Mouse (Mus musculus) testis, postnatal 10 days (tissue): Measurements from ENCODE around the gene Dnajb4.
A peak's percentile ranks its signal among the peaks of the same experiment; 100 is the strongest.

Source experiments
- DNase-seq: peaks from one replicate; pipeline ENCODE4 v3.0.0; 2021; ENCODE audit warnings: low spot score

Gene Dnajb4

DNA sequence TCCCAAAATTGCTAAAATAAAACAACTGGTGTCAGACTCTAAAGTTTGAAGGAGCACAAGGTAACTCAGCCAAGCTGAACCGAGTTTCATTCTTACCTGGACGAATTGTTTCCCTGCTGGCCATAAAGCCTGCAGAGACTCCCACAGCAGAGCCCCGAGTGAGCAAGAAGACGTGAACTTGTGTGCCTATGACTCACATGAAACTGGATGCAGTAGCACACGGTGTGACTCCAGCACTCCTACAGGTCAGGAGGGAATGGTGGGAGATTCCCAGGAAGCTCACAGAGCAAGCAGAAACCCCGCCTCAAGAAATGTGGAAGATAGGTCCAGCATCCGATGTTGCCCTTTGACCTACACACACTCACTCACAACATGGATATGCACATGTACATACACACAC is 38.2 kb downstream of the Dnajb4 start:
- DNase-seq = peak; percentile 23

DNA sequence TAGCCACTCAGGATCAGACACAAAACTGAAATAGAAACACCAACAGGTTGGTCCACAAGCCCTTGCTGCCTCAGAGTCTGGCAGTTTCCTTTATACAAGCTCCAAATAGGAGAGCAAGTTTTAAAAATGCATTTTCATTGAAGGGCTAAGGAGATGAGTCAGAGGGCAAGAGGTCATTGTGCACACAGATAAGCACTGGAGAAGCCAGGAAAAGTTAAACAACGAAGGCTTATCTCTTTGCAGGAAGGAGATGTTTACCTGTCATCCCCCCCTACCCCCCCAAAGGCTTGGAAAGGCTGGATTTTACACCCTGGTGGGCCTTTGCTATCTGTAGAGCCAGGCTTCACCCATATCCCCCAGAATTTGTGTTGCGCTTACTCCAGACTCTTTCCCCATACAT is 38.9 kb downstream of the Dnajb4 start:
- peak; percentile 7 for DNase-seq

DNA sequence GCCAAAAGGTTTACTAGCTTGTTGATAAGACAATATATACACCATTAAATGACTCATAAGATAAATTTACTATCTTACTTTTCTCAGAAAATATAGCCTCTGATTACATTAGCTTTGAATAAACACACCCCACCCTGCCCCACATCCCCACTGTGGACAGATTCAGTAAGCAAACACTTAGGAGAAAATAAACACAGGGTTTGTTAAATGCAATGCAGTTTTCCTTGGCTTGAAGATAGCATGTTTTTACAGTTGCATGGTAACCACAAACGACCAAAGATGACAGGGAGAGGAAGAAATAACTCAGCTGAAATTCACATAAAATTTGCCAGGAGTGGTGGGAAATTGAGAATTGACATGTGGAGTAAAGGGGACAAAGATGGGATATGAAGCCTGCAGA is 39.7 kb downstream of the Dnajb4 start:
- DNase-seq = peak; percentile 5

DNA sequence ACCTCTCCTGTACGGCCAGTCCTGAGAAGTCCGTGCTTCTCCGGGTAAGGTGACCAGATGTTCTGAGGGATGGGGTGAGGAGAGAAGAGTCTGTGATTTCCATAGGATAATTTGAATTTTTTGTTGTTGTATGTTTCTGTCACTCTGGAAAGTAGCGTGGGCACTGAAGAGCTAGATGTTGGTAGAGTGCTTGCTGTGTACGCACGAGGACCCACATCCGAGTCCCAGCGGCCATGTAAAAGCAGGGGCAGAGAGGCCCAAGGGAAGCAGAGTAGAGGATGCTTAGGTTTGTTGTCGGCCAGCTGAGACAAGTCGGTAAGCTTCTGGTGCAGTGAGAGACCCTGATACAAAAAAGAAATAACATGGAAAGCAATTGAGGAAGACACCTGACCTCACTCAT is 42.1 kb downstream of the Dnajb4 start:
- DNase-seq = no peak

DNA sequence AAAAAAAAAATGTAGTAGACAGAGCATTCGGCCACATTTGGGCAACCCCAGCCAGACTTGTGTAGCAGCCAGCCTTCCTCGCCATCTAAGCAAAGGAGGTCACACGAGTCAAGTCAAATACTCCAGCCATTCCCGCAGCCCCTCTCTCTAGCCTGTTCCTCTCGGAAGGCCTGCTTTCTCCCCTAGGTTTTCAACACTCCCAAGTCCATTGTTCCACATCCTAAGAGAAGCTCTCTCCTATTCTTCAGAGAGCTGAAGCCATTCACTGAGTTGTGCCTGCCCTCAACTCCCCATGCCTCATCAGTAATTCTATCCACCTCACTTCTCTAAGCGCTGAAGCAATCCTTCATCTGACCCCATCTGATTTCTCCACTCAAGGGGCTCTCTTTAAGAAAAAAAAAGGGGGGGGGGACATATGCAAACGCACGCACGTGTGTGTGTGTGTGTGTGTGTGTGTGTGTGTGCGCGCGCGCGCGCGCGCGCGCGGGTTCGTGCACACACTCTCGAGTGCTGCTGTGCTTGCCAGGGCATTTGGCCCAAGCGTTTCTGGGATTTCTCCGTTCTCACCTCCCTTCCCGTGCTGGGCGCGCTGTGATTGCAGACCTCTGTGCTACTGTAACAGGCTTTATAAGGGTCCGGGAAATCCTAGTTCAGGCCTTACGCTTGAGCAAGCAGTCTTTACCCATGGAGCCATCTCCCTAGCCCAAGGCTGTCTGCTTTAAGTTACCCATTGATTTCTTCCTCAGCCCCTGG is 43.2 kb downstream of the Dnajb4 start:
- no peak for DNase-seq

DNA sequence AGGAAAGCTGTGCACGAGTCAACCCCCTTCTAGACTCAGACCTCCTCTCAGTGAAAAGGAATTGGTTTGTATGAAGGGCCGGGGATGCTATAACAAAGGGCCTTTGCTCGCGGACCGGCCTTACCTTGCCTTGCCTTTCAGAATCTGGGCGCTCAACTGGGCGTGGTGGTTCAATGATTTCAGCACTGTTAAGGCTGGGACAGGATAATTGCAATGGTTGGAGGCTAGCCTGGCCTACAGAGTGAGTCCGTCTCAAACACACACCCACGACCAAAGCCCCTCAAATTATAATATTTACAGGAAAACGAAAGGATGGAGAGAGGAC is 44.0 kb downstream of the Dnajb4 start, which contains the start of gene Gipc2:
Gene Gipc2 (minus strand): TSS at position 132 of the 325 bp plus-strand sequence.
- no peak for DNase-seq

DNA sequence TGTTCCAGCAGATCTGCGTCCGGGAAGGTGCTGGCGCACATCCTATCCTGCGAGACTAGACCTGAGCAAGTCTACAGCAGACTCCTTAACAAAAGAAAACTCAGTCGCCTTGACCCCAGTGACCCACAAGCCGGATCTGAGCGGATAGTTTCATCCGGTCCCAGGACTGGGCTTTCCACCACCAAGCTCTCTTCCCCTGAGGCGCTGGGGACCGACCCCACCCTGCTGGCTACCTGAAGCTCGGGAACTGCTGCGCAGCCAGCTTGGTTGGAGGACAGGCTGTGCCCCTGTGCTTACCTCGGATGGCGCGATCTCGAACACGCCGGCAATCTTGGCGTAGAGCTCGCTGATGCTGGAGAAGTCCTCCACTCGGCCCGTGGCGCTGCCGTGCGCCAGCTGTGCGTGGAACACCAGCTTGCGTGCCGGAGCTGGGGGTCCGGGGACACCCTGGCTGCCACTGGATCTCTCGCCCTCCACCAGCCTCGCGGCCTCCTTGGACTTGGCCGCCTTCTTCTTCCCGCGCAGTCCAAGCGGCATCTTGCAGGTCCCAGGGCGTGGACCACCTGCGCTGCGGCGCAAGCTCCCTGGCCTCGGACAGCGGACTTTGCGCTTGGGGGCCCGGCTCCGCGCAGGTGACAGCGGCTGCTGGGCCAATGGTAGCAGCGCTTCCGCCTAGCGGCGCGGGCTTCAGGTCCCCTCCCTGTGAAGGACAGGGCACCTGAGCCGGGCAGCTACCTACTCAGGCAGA is 44.6 kb downstream of the Dnajb4 start:
- peak; percentile 49 for DNase-seq

DNA sequence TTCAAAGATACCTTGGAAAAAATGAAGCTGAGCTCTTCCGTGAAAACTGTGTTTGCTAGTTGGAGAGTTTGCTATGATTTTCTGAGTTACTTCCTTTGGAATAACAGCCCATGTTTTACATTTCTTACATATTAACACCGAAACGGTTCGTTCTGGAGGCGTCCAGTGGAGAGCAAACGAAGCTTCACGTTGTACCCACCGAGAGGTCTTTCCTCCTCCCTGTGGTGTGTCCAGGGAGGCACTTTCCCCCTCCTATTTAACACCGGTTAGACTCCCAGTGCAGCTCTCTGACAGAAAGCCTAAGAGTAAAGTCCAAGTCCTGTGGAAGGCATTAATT is 45.1 kb downstream of the Dnajb4 start:
- DNase-seq = no peak

DNA sequence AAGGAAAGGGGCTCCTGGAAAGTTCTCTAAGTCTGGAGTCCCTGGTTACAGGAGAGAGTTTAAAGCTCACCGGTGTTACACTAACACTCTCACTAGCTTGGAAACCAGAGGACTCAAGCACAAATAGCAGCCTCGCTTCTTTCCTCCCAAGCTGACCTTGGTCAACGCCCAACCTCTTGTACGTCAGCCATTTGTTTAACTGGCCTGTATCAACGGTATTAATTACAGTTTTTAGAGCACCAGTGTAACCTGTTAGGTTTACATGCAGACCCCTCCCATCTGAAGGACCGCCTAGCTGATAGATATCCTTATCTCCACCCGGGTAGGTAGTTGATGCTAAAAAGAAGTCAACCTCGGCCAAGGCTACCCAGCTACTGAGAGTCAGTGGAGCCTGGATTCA is 46.8 kb downstream of the Dnajb4 start:
- no peak for DNase-seq

DNA sequence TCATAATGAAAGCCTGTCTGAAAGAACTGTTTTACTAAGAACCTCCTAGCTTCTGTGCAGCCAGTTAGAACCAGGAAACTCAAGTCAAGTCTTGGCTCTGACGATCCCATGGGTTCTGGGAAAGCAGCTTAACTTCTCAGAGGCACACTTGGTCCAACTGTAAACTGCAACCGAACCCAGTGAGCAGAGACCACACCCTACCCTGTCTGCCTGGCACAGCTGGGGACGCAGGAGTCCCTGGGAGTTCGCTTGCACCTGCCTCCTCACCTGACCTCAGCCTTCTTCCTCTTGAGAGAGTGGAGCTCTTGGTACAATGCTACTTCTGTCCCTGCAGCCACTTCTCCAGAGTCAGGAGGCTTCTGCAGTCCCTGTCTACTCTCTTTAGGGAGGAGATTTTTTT is 49.5 kb downstream of the Dnajb4 start:
- no peak for DNase-seq

DNA sequence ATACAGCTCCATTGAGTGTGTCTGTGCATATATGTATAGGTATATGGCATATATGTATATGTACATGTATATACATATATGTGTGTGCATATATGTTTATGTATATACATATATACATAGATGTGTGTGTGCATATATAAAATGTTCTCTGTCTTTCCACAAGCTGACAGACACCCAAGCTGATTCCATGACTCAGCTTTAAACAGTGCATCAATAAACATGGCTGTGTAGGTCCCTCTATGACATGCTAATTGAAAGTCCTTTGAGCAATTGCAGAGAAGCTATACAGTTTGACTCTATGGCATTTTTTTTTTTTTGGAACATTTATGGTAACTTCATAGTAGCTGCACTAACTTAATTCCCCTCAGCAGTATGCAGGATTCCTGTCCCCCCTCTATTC is 50.8 kb downstream of the Dnajb4 start:
- DNase-seq = no peak

DNA sequence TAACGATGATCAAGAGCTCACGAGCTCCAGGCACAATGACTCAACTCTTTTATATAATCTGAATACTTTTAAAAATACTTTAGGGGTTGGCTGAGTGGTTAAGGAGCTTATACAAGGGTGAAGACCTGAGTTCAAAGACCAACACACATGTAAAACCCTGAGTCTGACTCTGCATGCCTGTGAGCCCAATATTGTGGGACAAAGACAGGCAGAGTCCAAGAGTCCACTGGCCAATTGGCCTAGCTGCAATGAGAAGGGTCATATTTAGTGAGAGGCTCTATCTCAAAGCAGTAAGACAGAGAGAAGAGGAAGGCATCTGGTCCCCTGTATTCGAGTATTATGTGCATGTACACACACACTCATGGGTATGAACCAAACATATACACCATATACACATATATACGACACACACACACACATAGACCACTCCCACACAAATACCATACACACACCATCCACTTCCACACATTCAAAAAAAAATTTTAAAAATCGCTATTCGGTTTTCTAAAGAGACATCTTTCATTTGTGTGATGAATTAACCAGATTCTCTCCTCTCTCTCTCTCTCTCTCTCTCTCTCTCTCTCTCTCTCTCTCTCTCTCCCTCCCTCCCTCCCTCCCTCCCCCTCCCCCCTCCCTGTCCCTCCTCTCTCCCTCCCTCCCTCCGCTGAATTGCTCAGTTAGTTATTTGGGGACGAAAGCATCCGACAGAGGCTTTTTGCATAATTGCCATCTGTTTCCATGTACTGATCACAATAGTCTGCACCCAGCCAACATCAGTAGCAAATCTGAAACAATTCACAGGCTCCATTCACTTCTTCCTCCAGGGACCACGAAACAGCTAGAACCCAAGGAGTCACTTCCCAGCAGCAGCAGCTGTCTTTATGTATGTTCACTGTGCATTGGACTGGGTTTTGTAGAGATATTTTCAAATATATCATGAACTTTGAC is 51.5 kb downstream of the Dnajb4 start:
- DNase-seq = no peak

DNA sequence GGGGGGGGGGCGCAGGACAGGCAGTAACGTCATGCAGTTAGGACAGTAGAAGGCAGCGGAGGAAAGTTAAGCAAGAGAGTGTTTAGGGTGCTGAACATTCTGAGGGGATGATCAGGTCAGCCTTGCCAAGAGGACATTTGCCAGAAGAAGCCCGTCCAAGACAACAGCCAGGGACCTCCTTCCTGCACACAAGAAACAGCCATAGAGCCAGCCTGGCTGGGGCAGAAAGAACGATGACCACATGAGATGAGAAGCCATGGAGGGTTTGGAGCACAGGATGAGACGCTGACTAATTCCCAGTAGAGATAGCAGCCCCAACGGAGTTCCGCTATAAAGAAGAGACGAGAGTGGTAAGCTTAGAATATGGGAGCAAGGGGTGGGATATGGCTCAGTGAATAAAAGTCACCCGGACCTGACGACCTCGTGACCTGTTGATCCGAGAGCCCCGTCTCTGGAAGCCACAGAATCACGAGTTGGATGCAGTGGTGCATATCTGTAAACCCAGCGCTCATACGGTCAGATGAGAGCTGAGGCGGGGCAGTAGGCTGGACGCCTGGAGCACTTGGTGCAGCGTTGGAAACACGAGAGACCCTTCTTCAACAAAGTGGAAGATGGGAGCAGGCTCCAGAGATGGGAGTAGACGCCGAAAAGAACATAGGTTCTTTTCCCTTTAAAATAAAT is 53.1 kb downstream of the Dnajb4 start:
- no peak for DNase-seq

DNA sequence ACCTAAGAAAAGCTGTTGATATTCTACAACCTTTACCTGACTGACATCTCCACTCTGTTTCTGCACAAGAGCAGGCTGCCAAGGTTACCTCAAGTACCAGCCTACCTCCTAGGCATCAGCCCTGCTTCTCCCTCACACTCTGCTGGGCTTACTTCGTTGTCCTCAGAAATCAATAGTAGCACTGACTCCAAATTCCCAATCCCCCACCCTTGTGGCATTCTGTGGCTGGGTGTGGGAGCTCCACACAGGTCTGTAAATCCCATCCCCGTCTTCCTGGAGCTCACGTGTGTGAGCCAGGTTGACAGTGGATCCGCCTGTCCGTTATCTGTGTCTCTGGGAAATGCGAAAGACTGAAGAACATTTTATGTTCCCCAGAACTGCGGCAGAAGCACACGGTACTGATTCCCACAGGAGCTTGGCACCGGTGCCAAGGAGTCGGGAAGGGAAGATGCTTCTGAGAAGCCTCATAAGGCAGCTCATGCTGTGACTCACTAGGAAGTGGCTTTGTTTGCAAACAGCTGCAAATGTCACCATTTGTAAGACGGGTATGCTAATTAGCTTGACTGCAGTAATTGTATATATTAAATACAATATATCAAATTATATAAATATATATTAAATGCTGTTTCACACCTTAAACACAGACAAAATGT is 54.7 kb downstream of the Dnajb4 start:
- no peak for DNase-seq

DNA sequence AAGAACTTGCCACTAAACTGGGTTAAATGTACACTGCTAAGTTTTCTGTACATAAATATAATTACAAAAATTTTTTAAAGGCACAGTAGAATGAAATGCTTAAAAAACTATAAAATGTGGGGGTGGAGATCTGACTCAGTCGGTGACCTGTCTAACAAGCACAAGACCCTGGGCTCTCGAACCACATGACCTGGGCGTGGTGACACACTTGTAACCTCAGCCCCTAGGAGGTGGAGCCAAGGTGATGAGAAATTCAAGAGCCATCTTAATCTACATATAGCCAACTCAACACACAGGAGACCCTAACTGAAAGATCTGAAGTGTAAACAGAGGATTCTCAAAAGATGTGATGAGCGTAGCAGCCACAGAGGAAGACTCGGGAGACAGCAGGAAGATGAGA is 56.0 kb downstream of the Dnajb4 start:
- no peak for DNase-seq

DNA sequence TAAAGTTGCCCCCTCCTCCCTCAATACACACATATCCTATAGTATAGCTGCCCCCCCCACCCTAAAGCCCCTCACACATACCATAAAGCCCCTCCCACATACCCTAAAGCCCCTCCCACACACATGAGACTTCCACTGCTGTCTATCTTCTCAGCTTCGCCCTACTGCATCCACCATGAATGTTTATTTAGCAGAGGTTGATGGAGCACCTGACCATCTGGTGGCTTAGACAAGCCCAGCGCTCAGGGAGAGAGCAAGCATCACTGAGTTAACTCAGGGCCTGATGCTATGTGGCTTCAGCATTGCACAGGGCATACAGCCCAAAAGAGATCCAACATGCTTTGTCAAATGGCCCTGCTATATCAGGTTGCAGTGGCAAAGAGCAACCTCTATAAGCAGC is 57.0 kb downstream of the Dnajb4 start:
- DNase-seq = no peak

DNA sequence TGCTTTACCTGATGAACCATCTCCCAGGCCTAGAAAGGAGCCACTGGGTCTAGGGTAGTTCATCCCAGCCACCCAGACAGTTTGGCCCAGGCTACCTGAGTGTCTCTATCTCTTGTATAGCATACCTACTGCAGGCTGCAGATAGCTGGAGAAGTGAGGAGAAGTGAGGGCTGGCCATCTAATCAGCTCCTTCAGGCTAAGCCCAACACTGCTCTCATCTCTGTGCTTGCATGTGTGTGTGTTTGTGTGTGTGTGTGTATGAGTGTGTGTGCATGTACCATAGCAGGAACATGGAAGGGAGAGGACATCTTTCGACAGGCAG is 57.7 kb downstream of the Dnajb4 start:
- no peak for DNase-seq

DNA sequence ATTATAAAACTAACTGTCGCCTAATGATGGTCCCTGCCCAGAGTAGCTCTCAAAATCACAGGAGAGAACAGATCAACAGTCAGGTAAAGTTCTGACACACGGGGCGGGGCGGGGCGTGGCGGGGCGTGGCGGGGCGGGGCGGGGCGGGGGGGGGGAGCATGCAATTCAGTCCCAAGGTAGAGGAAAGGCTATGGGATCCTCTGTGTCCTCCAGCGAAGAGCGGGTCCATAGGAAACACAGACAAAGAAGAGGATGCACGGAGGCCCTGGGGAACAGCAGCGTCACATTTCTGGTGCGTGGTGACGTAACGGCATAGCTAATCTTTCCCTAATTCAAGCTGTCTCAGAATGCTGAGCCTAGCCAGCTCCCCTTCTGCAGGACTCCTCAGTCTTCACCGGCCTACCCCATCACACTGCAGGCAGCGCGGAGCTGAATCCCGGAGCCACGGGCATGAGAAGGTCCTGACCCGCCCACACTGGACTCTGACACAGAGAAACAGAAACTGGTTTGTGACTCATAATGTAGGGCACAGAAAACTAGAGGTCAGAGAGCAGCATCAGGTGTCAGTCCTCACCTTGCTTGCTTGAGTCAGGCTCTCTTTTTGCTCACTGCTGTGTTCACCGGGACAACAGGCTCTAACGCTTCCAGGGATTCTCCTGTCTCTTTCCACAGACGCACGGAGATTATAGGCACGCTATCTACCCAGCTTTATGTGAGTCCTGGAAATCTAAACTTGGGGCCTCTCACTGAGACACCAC is 58.2 kb downstream of the Dnajb4 start:
- DNase-seq = no peak

DNA sequence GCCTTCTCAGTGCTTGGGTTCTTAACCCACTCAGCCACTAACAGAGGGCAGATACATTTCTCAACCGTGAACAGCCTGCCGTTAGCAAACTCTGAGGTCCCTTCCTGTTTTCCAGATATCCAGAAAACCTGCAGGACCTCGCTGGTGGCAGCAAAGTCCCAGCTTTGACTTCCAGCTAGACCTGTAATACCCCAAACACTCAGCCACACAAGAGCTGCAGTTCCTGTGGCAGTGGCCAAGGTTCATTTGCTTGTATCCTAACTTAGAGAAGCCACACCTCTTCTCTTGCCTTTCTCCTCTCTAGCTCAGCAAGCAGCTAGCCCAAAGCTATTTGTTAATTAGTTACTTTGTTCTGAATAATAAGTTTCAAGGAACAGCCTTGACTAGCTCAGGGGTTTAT is 60.2 kb downstream of the Dnajb4 start:
- no peak for DNase-seq

DNA sequence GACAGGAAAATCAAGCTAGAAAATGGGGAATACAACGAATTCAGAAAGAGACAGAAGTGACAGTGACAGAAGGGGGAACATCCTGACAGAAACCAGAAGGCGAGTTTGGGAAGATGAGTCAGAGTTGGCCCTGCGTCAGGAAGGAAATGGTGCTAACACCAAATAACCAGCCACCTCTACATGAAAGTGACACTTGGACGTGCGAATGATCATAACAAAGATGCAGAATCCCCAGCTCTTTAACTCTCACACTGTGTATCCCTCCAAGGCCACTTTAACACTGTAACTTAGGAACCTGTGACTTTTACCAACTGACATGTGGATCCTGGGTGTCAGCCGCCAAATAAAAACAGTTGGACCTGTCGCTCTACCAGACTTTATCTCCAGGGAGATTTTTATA is 60.7 kb downstream of the Dnajb4 start:
- DNase-seq = no peak
